Mouse (Mus musculus): ENCODE measurements at regions not wholly inside any gene's neighbourhood (a gene's known extent, or its start where the extent isn't known, plus 50 kb on each side); places are given as distances from the start of the nearest gene placed in this dataset.
"Not testable (repeated sequence)": the region's sequence is repeated elsewhere in the genome, so short reads cannot be mapped to it uniquely, and the experiment has no call there.

DNA sequence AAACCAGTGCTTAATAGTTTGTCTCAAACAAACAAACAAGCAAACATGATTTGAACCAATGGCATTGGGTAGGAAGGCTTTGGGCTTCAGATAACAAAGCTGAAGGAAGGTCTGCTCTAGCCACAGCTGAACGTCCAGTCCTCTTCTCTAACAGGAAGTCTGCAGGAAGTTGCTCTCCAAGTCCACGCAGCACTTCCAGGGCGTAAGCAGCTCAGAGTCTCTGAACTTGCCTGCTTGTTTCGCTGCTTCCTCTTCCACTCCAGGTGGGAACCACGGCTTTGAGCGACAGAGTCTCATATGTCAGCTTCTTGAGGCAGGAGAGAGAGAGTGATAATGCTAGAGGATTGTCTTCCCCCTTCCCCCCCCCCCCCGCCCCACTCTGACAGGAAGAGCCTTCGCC lies 123.6 kb downstream of the Tnfrsf21 start:
- DNase-seq (ENCODE audit: low read depth, low spot score), result no peak

DNA sequence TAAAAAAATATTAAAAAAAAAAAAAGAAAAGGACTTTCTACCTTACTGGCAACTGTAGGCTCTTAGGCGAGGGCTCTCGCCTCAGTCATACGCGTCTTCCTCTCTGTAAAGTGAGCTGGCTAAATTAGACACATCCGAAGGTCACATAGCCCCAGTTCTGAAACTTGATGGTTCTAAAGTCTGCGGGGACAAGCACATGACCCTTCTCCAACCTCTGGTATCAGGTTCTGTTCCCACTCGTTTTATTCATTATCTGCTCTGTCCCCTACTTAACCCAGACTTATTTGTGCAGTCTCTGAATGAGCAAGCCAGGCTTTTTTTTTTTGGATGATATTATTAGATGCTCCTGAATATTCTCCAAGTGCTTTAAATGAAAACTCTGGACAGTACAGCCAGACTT lies 125.4 kb downstream of the Tnfrsf21 start:
- DNase-seq (ENCODE audit: low read depth, low spot score), result peak; percentile 66

DNA sequence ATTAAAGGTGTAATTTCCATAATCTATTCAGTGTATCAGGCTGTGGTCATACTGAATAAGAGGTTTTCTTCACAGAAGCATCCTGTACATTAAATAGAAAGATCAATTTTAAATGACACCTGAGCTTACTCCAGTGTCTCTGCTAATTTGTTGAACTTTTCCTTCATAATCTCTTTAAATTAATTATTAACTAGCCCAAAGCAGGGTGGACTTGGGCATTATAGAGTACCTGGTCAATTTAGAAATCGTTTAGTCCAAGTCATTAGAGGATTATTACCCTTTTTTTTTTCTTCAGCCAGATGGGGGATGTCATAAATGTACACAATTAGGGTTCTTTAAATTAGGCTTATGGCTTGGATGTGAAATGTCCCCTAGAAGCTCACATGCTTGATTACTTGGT lies 124.4 kb upstream of the Adgrf1 start:
- no peak for DNase-seq (ENCODE audit: low read depth, low spot score)

DNA sequence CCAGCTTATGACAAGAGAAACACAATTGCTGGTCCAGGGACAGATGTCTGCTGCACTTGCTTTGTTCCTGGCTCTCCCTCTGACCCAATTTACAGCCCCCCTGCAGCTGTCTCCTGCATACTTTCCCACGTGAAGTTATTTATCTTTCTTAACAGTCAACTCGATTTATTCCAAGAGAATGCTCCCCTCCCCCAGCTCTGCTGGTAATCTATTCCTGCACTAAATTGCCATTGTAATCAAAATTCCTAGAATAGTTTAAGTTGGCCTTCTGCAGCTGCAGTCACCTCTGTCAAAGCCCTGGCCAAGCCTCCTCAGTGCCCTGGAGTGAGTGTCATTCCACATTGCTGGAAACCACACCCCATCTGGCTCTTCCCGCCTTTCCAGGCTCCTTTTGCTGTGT lies 122.2 kb upstream of the Adgrf1 start:
- no peak for DNase-seq (ENCODE audit: low read depth, low spot score)

DNA sequence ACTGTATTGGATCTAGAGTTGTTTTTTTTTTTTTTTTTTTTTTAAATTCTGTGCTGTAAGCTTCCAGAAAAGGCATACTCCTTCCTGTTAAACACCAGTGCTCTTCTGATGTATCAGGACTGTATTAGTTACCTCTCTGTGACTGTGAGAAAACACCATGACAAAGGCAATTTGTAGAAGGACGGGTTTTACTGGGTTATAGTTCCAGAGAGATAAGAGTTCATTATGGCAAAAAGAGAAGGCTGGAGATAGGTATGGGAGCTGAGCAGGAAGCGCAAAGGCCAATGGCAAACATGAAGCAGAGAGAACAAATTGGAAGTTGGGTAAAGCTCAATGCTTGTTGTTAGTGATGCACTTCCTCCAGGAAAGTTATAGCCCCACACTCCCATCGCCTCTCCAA lies 117.5 kb upstream of the Adgrf1 start:
- no peak for DNase-seq (ENCODE audit: low read depth, low spot score)

DNA sequence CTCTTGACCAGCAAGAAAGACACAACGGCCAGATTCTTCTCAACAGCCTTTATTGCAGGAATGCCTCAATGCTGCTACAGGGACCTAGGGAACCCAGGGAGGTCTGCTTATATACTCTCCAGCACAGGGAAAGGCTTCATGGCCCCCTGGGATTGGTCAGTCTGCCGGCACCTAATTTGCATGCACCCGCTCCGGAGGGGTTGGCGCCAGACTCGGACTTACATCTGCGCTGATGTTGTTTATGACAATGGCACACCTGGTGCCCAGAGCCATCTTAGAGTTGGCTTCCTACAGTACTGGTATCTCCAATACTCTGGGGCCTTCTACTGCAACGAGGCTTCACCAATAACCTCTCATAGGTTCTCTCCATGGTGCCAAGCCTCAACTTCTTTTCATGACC lies 114.9 kb upstream of the Adgrf1 start:
- not testable (repeated sequence) for DNase-seq (ENCODE audit: low read depth, low spot score)

DNA sequence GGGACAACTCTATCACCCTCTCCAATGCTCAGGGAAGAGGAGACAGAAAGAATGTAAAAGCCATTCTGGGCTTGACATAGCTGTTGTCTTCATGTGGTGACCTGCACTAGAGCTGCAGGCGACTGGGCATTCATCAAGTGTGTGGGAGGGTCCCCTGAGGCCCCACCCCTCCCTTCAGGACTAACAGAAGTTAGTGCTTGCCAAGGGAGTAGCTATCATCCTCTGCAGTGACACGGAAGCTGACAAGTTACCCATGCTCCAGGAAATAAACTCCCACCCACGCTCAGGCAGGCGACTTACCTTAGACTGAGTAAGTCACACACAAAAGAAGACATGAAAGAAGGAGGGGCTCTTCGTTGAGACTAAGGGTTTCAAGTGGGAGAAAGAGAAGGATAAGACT lies 114.0 kb upstream of the Adgrf1 start:
- no peak for DNase-seq (ENCODE audit: low read depth, low spot score)

DNA sequence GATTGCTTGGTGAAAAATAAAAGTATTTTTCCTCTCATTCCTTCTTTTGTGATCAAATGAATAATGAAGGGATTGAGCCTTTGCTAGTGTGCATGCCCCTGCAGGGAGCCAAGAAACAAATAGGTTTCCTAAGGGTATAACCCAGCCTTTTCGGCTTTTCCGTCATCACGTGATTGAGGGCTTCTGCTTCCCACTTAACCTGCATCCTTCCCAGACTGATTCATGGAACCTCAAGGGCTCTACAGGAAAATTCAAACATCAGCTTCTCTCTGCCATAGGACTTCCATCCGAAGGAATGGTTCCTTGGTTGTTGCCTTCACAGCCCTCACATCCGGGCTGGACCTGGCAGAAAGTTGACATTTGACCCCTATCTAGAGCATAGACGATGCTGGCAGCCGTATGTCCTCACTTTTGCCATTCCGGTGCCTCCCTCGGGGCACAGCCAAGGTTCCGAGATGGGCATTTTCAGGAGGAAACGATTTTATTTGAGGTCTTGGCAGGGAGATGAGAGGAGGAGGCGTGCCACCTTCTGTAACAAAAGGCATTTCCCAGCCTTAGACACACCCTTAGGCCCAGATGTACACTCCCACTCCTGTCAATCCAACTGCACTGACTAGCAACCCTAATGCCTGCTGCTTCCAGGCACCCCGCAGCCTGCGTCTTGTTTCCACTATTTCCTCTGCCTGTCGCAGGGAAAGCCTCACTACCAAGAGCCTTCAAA lies 112.2 kb upstream of the Adgrf1 start:
- DNase-seq (ENCODE audit: low read depth, low spot score), result no peak

DNA sequence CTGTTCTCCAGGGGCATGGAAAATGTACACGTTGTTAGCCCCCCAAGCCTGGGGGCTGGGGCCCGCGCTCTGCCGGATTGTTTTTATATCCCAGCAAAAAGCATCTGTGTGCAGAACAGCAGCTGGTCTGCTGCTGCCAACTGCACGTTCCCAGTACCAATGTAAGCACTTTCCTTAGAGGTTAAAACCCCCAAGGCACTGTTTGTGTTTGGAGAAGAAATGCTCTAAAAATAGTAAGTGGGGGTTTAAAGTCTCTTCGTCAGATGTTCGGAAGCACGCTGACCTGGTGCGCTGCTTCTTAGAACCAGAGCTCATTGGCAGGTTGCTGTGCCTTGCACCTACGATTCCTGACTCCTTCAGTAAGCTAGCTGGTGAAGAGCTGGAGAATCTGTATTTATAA lies 111.4 kb upstream of the Adgrf1 start:
- no peak for DNase-seq (ENCODE audit: low read depth, low spot score)

DNA sequence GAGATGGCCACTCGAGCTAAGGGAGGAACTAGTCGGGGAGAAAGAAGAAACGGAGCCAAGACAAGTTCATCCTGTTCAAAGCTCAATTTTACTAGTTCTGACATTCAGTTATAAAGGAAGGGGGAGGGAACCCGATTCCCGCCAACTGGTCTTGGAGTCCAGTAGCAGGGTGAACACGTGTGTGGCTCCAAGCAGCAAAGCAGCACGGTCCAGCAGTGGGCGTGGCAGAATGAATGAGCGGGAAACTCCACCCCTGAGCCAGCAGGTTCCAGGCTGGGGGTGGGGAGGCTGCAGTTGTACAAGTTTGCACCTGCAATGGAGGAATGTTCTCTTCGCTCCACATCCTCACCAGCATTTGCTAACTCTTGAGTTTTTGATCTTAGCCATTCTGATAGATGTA lies 108.8 kb upstream of the Adgrf1 start:
- not testable (repeated sequence) for DNase-seq (ENCODE audit: low read depth, low spot score)

DNA sequence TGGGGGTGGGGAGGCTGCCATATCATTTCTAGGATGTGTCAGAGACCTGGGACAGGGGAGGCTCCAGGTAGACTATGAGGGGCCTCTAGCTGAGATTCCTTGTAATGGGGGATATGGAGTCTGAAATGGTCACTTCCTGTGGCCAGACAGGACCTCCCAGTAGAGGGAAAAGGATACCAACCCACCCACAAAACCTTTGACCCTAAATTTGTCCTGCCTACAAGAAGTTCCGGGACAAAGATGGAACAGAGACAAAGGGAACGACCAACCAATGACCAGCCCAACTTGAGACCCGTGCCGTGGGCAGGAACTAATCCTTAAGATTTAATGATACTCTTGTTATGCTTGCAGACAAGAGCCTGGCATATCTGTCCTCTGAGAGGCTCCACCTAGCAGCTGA lies 107.0 kb upstream of the Adgrf1 start:
- no peak for DNase-seq (ENCODE audit: low read depth, low spot score)

DNA sequence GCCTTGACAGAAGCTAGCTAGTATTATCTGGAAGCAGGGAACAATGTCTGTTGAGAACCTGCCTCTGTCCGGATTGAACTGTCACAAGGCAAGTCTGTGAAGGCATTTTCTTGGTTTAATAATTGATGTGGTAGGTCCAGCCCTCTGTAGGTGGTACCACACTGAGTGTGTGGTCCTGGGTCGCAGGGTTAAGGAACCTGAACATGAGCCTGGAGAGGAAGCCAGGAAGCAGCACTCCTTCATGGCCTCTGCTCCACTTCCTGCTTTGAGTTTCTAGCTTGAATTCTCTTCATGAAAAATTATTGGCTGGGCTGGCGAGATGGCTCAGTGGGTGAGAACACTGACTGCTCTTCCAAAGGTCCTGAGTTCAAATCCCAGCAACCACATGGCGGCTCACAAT lies 104.0 kb upstream of the Adgrf1 start:
- no peak for DNase-seq (ENCODE audit: low read depth, low spot score)

DNA sequence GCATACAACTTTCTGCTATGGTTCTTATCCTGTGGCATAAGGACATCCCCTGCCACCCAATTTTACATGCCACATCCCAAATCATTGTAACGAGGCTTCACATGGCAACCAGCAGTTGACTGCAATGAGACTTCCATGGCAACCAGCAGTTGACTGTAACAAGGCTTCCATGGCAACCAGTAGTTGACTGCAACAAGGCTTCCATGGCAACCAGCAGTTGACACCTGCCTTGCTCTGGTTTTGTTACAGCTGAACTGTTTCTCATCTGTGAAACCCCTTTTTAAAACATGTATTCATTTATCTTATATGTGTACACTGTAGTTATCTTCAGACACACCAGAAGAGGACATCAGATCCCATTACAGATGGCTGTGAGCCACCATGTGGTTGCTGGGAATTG lies 100.7 kb upstream of the Adgrf1 start:
- DNase-seq (ENCODE audit: low read depth, low spot score), result no peak

DNA sequence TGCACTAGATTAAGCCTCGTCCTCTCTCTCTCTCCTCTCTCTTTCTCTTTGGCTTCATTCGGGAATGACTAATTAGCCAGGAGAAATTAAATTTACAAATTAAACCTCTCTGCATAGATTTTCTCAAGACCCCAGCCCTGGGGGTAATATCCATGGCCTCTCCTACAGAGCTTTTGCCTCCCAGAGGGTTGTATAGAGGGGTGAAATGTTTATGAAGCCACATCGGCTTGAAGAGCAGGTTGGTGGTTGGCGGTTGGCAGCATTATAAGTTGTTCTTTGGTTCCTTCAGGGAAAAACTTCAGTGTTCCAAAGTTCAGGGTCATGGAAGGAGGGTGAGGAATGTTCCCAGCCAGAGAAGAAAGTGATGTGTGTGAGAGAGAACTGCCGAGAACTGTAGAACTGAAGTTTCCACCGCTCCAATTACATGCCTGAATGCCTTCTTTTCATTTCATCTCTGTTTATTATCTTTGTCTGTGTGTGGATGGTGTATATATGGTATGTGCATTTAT lies 97.4 kb upstream of the Adgrf1 start:
- no peak for DNase-seq (ENCODE audit: low read depth, low spot score)

DNA sequence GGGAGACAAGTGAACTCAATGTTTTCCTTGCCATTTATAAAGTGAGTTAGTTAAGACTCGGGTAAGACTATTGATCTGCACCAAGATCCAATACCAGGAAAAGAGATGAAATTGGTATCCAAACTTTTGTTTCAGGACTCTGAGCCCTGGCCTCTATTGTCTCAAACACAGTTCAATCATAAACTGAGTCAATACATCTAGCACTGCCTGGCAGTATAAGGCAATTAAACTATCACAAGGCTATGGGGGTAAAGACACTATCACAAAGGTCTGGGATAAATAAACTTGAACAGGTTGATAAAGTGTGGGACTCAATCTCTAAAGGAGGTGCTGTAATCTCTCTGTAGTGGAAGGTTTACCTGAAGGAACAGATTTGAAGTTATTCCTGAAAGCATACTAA lies 95.3 kb upstream of the Adgrf1 start:
- no peak for DNase-seq (ENCODE audit: low read depth, low spot score)

DNA sequence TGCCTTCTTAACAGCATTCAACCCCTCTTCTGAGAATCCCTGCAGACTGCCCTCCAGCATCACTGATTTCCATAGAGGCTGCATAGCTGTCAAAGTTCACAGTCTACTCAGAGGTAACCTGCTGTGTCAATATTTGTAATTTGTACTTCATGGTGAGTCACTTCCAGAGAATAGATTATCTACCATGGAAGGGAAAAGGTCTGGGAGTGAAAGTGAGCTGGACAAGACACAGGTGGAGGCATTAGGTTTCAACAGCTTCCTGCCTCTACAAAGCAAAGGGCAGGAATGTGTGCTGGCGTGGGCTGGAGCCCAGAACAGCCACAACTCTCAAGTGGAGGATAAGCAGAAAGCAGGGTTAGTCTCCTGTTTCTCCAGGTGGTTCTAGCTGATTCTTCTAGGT lies 92.9 kb upstream of the Adgrf1 start:
- DNase-seq (ENCODE audit: low read depth, low spot score), result no peak

DNA sequence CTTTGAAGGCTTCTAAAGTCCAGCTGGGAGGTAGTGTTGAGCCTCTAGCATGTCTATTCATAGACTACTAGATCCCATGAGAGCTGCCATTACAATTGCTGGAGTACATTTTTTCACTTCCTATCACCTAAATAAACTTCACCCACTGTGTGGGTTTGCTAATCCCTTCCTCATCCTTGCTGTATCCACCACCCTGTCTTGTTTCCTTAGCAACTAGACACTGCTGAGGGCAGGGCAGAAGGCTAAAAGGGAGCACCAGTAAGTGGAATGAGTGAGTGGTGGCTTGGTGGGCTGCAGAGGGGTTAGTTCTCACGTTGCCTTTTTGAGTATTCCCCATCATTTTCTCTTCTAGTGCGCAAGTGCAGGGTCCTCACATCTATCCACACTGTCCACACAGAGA lies 80.1 kb upstream of the Adgrf1 start:
- DNase-seq (ENCODE audit: low read depth, low spot score), result no peak

DNA sequence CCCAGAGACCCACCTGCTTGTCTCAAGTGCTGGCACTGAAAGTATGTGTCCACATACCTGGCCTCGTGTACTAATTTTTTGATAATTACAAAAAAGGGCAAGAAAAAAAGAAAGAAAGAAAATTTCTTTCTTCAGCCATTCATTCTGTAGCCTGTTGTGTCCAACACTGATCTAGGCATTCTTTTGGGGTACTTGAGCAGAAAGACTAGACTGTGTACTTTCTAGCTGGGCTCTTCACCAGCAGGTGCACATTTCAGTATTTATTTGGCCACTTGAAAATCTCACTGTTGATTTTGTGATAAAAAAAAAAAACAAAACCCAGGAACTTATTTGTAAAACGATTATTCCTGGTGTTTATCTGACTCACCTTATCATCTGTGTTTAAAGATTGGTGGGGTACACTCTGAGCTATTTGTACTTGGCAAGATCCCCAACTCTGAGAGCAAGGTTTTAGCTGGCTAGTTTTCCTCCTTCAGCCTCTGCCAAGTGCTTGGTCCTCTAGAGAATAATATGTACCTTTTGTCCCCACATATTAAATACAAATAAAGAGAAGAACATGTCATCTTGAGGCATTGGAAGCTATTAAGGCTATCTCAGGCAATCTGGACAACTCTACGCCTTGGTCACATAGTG lies 79.2 kb upstream of the Adgrf1 start:
- DNase-seq (ENCODE audit: low read depth, low spot score), result no peak

DNA sequence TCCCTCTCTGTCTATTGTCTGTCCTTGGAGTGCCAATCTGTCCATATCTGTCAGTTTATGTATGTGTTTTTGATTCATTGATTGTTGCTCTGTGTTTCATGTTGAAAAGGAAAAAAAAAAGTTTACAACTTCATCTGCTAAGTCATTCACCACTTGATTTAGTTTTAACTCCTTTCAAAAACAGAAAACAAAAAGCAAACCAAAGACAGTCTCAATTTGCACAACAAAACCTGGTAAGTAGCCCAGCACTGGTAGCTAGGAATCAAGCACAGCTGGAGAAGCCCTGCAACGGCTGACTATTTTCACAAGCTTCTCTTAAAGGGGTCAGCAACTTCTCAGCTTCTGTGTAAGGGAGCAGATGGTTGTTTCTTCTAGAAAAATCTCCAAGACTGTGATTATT lies 72.9 kb upstream of the Adgrf1 start:
- DNase-seq (ENCODE audit: low read depth, low spot score), result no peak

DNA sequence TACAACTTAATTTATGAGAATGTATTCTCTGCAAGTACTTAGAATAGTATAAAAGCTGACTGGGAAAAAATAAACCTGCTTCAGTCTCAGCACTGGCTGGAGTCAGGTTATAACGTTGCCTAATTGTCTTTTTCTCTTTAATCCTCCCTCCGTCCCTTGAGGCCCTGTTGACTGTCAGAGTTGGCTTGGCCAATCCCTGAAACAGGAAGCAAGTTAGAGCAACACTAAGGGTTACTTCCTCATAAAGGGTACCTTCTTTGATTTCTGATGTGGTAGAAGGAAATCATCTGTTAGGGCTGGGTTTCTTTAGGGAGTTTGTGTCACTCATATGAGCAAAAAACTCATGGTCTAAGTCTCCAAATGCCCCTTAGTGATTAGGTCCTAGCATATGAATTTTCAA lies 69.3 kb upstream of the Adgrf1 start:
- DNase-seq (ENCODE audit: low read depth, low spot score), result no peak

DNA sequence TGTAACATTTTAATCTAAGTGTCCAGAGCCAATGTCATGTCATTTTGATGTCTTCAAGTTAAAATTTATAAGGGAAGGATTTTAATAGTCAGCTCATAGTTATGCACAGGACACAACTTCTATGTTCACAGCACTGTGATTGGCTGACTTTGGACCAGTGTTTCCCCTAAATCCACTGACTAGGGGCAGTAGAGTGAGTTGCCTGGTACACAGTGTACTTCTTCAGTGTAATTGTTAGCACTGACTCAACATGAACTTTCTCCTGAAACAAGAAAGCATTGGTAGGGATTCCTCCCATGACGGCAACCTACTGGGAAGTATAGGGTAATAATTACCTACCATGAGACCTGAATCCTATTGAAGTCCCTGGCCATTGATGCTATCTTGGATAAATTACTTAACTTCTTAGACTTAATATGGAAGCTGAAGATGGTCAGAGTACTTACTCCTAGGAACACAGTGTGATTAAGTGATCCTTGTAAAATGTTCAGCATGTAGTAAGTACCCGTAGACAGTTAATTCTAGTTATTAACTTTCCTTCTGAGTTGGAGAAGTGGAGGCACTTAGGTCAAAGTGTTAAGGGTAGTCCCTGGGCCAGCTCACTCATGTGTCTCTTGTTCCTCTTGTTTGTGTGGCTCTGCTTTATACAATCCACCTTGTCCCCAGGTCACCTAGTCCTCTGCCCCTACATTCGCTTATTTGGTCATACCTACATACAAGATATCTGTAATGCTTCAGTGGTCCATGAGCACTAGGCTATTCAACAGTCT lies 63.2 kb upstream of the Adgrf1 start:
- DNase-seq (ENCODE audit: low read depth, low spot score), result no peak

DNA sequence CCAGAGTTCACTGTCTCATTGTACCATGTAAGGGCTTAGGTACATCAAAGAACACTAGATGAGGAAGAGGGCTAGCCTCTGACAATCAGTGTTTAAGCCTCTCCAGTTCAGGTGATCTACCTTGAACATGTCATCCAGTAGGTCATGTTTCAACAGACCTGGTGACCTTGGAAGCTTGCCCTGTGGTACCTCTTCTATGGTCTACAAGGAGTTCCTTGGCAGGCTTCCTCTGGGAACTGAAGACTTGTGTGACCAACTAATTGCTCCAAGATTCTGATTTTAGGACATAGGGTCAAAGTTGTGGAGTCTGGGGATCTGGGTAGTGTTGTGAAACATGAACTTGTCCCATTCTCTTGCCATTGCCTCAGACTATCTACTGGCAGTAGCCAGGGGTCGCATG lies 60.4 kb upstream of the Adgrf1 start:
- DNase-seq (ENCODE audit: low read depth, low spot score), result peak; percentile 26

DNA sequence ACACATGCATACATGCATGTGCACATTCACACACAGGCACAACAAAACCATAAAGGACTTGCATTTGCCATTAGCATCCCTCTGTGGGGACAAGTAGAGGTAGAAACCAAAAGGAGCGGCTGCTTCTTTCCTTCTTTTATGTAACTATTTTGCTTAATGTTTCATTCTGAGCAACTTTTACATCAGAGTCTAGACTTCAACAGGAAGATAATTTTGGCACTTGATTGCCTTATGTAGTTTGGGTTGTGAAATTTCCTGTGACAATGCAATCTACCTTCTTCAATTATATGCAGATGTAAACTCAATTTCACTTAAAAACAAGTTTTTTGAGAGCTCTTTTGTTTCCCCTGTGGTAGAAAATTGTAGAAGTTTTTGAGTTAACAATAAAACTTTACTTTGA lies 56.1 kb upstream of the Adgrf1 start:
- DNase-seq (ENCODE audit: low read depth, low spot score), result no peak
